Mouse (Mus musculus) liver, embryonic 14 days (tissue): Measurements from ENCODE around the gene Thegl. TPM values are rescaled to one million over a fixed set of nuclear protein-coding genes. Genes with fewer than 3 reads are reported as not detected.

Experiments
- polyA plus RNA-seq: library from polyadenylated mRNA; depleted of rRNA; stranded (reverse); fragments of >200 nt; gene quantifications from 2 replicates; pipeline ENCODE4 v1.2.3, GENCODE M21; 2012; rRNA removed

Gene Thegl
- polyA plus RNA-seq: 0.12 and 0.22 TPM in 2 replicates

GRCm38 (mm10) chr5:77015544-77016482, at the start of gene Thegl:
TSS of gene Thegl (plus strand) at chr5:77016023.

GRCm38 (mm10) chr5:76974554-76975285, 41.1 kb upstream of the Thegl start, which contains the start of gene Srp72:
TSS of gene Srp72 (plus strand) at chr5:76974683.

GRCm38 (mm10) chr5:77004051-77004821, 11.6 kb upstream of the Thegl start, which contains the start of gene Arl9:
TSS of gene Arl9 (plus strand) at chr5:77004055.

Other genes starting within 250 kb of the Thegl start
- 6.5 and 7.3 TPM in 2 replicates for gene Aasdh, start 110.5 kb upstream of the Thegl start, polyA plus RNA-seq
- gene Paics, start 64.7 kb upstream of the Thegl start, polyA plus RNA-seq: 80.1 and 97.5 TPM in 2 replicates
- 16.1 and 18.6 TPM in 2 replicates for gene Ppat, start 64.4 kb upstream of the Thegl start, polyA plus RNA-seq
- gene Srp72, start 41.3 kb upstream of the Thegl start, polyA plus RNA-seq: 35.0 and 39.0 TPM in 2 replicates
- gene Arl9, start 12.0 kb upstream of the Thegl start, polyA plus RNA-seq: 0.32 and 0.54 TPM in 2 replicates
- gene Hopx, start 99.1 kb downstream of the Thegl start, polyA plus RNA-seq: 0.62 and 0.71 TPM in 2 replicates
- 0.05 TPM in 1 of 2 replicates, not detected in the other for gene Spink2, start 195.4 kb downstream of the Thegl start, polyA plus RNA-seq
- 3.6 and 4.3 TPM in 2 replicates for gene Rest, start 249.5 kb downstream of the Thegl start, polyA plus RNA-seq